ENCODE assay signal across 10 mouse cellular contexts in the genomic region with DNA sequence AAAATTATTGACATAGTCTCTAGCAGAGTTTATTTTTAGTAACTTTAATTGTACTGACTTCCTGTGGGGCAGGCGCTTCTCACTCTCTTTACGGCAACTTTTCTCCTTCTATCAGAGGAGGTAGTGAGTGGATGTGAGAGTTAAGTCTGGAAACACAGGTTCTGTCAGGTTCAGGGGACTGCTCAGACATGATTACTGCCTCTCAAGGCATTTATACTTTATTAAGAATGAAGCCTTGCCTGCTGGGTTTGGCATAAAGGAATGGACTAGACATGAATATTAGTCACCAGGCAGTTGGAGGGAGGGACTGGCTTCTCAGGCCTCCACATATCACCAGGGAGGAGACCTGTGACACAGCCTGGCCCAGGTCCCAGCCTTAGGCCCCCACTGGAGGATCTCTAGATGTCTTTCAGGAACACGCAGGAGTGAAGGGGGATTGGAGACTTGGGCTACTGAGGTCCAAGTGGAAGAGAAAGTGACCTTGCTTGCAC. TPM values are rescaled to one million over a fixed set of nuclear protein-coding genes. Genes with fewer than 3 reads are reported as not detected.
DNase-seq lines count a peak whose midpoint lies in the region; ATAC-seq and TF ChIP-seq lines count a peak whose summit lies in the region.
"Had no signal": no experiment of that assay in that cellular context is flagged by ENCODE, and none has a peak within 500 bp of the region (broad histone marks: within the 10 kb centered on the region; RNA-seq: fewer than 3 reads in every experiment).

No protein-coding gene starts in this region.

- H3K9me3 ChIP-seq in intestine, embryonic 14.5 days (ENCODE audit: control insufficient read depth, low read length) = no peaks in the 10 kb centered on the region
- H3K9me3 ChIP-seq in intestine, postnatal 0 days (ENCODE audit: control insufficient read depth) = no peaks in the 10 kb centered on the region
- no peaks in the 10 kb centered on the region for H3K9me3 ChIP-seq in limb, embryonic 11.5 days (ENCODE audit: control insufficient read depth, low read length)
- no peaks in the 10 kb centered on the region for H3K9me3 ChIP-seq in liver, embryonic 11.5 days (ENCODE audit: control insufficient read depth, low read length)
- no peaks in the 10 kb centered on the region for H3K9me3 ChIP-seq in kidney, embryonic 15.5 days (replicated peaks)
- H3K9me3 ChIP-seq: liver, embryonic 13.5 days had no signal

- TF ChIP-seq CTCF in intestine, postnatal 0 days (IDR thresholded peaks at IDR 0.05; ENCODE audit: low read depth) = no peak

- WGBS in intestine, embryonic 14.5 days = 56% methylated on average over 3 of the region's 3 CpGs
- 49% methylated on average over 3 of the region's 3 CpGs for WGBS in intestine, postnatal 0 days
- 36% methylated on average over 3 of the region's 3 CpGs for WGBS in limb, embryonic 11.5 days
- 60% methylated on average over 3 of the region's 3 CpGs for WGBS in liver, embryonic 11.5 days
- WGBS in kidney, embryonic 15.5 days = 47% methylated on average over 3 of the region's 3 CpGs

- no peak overlapping the region for H3K9ac ChIP-seq in intestine, embryonic 14.5 days (ENCODE audit: low read length)
- no peak overlapping the region for H3K9ac ChIP-seq in intestine, postnatal 0 days (ENCODE audit: low read depth, low read length)
- no peak overlapping the region for H3K9ac ChIP-seq in limb, embryonic 11.5 days (ENCODE audit: low read length)
- no peak overlapping the region for H3K9ac ChIP-seq in liver, embryonic 11.5 days (ENCODE audit: low read depth, low read length)
- no peak overlapping the region for H3K9ac ChIP-seq in kidney, embryonic 15.5 days
- H3K9ac ChIP-seq: liver, embryonic 13.5 days had no signal

- ATAC-seq in intestine, embryonic 14.5 days (replicated peaks; ENCODE audit: low FRiP score, low TSS enrichment, low read depth) = no peak
- ATAC-seq in intestine, postnatal 0 days = no peak
- ATAC-seq in limb, embryonic 11.5 days (ENCODE audit: insufficient number of reproducible peaks, low FRiP score, low TSS enrichment, low read depth) = no peak
- ATAC-seq in liver, embryonic 11.5 days (replicated peaks; ENCODE audit: low FRiP score) = no peak
- no peak for ATAC-seq in kidney, embryonic 15.5 days (replicated peaks; ENCODE audit: low FRiP score)

- H3K27ac ChIP-seq in intestine, embryonic 14.5 days (ENCODE audit: low read depth) = 0 out of 2 replicates have a peak overlapping the region, but pooled peaks have one; percentile 22
- no peak overlapping the region for H3K27ac ChIP-seq in intestine, postnatal 0 days (ENCODE audit: low read depth, low read length)
- peak overlapping the region; percentile 89 for H3K27ac ChIP-seq in limb, embryonic 11.5 days (replicated peaks; ENCODE audit: low read depth, low read length)
- H3K27ac ChIP-seq in liver, embryonic 11.5 days (ENCODE audit: low read depth, low read length) = no peak overlapping the region
- no peak overlapping the region for H3K27ac ChIP-seq in kidney, embryonic 15.5 days
- H3K27ac ChIP-seq: liver, embryonic 13.5 days had no signal

- H3K4me3 ChIP-seq in intestine, embryonic 14.5 days (ENCODE audit: low read depth, low read length) = no peak overlapping the region
- H3K4me3 ChIP-seq in intestine, postnatal 0 days (ENCODE audit: low read depth, low read length) = no peak overlapping the region
- no peak overlapping the region for H3K4me3 ChIP-seq in limb, embryonic 11.5 days (ENCODE audit: low read depth, low read length)
- H3K4me3 ChIP-seq in liver, embryonic 11.5 days (ENCODE audit: low read depth, low read length) = no peak overlapping the region
- no peak overlapping the region for H3K4me3 ChIP-seq in kidney, embryonic 15.5 days (replicated peaks)
- H3K4me3 ChIP-seq: liver, embryonic 13.5 days had no signal

- H3K27me3 ChIP-seq in intestine, embryonic 14.5 days (replicated peaks; ENCODE audit: control insufficient read depth, insufficient read depth, low read length) = no peaks in the 10 kb centered on the region
- no peaks in the 10 kb centered on the region for H3K27me3 ChIP-seq in intestine, postnatal 0 days (replicated peaks; ENCODE audit: control insufficient read depth, insufficient read depth, low read length)
- no peaks in the 10 kb centered on the region for H3K27me3 ChIP-seq in limb, embryonic 11.5 days (ENCODE audit: control insufficient read depth, insufficient read depth, low read length)
- no peaks in the 10 kb centered on the region for H3K27me3 ChIP-seq in liver, embryonic 11.5 days (replicated peaks; ENCODE audit: control insufficient read depth, insufficient read depth, low read length)
- no peaks in the 10 kb centered on the region for H3K27me3 ChIP-seq in kidney, embryonic 15.5 days
- H3K27me3 ChIP-seq: liver, embryonic 13.5 days had no signal

- no peak for DNase-seq in intestine, embryonic 14.5 days (ENCODE audit: low spot score)
- peak; percentile 21 for DNase-seq in brain, adult 2 months (ENCODE audit: low read depth, low spot score)
- DNase-seq in cerebellum, postnatal 14 days = peak; percentile 32 to 34
- no peak for DNase-seq in limb, embryonic 11.5 days (ENCODE audit: low spot score)
- DNase-seq in liver, embryonic 11.5 days (ENCODE audit: low spot score) = no peak
- no peak for DNase-seq in ovary, postnatal 14 days (ENCODE audit: low spot score)
- DNase-seq: kidney, adult 9 months; liver, embryonic 13.5 days had no signal

- no peak overlapping the region for H3K4me2 ChIP-seq in intestine, embryonic 14.5 days (ENCODE audit: low read length)
- no peak overlapping the region for H3K4me2 ChIP-seq in intestine, postnatal 0 days (replicated peaks; ENCODE audit: low read depth)
- H3K4me2 ChIP-seq in limb, embryonic 11.5 days (ENCODE audit: low read depth, severe bottlenecking) = no peak overlapping the region
- H3K4me2 ChIP-seq in liver, embryonic 11.5 days = no peak overlapping the region
- H3K4me2 ChIP-seq in kidney, embryonic 15.5 days = no peak overlapping the region
- H3K4me2 ChIP-seq: liver, embryonic 13.5 days had no signal

- no peaks in the 10 kb centered on the region for H3K36me3 ChIP-seq in intestine, embryonic 14.5 days (ENCODE audit: control insufficient read depth, insufficient read depth, low read length)
- H3K36me3 ChIP-seq in intestine, postnatal 0 days (ENCODE audit: control insufficient read depth, insufficient read depth) = no peaks in the 10 kb centered on the region
- H3K36me3 ChIP-seq in limb, embryonic 11.5 days (ENCODE audit: control insufficient read depth, insufficient read depth, low read length) = no peaks in the 10 kb centered on the region
- H3K36me3 ChIP-seq in liver, embryonic 11.5 days (ENCODE audit: control insufficient read depth, insufficient read depth, low read length) = no peaks in the 10 kb centered on the region
- H3K36me3 ChIP-seq in kidney, embryonic 15.5 days = no peaks in the 10 kb centered on the region
- H3K36me3 ChIP-seq: liver, embryonic 13.5 days had no signal

- peaks cover 18% of the 10 kb centered on the region for H3K4me1 ChIP-seq in intestine, embryonic 14.5 days (replicated peaks; ENCODE audit: control insufficient read depth, insufficient read depth, low read length)
- no peaks in the 10 kb centered on the region for H3K4me1 ChIP-seq in intestine, postnatal 0 days (replicated peaks; ENCODE audit: control insufficient read depth, insufficient read depth, low read length)
- peaks cover 17% of the 10 kb centered on the region for H3K4me1 ChIP-seq in limb, embryonic 11.5 days (ENCODE audit: control insufficient read depth, insufficient read depth, low read length)
- H3K4me1 ChIP-seq in liver, embryonic 11.5 days (replicated peaks; ENCODE audit: control insufficient read depth, insufficient read depth, low read length) = no peaks in the 10 kb centered on the region
- peaks cover 25% of the 10 kb centered on the region for H3K4me1 ChIP-seq in kidney, embryonic 15.5 days

RNA-seq across cellular contexts. Expression of a gene that starts 58.2 kb away (rescaled TPM):
- 3.9 and 4.1 TPM in 2 replicates for polyA plus RNA-seq in intestine, embryonic 14.5 days (2014; fragmentation: Nextera tagmentation; extraction: Ambion mirVana)
- polyA plus RNA-seq in intestine, postnatal 0 days (2015; fragmentation: Nextera tagmentation; extraction: Ambion mirVana) = 3.6 and 4.1 TPM in 2 replicates
- polyA plus RNA-seq in limb, embryonic 11.5 days (2014; fragmentation: Nextera tagmentation; extraction: Ambion mirVana) = 5.3 and 6.9 TPM in 2 replicates
- 1.4 and 1.9 TPM in 2 replicates for polyA plus RNA-seq in liver, embryonic 11.5 days (2014; fragmentation: Nextera tagmentation; extraction: Ambion mirVana)
- polyA plus RNA-seq in kidney, embryonic 15.5 days (2015; fragmentation: Nextera tagmentation; extraction: Ambion mirVana) = 14.4 and 15.8 TPM in 2 replicates

Comparison
In these comparisons a context has a peak if more than half of its experiments do, and no peak if none do; other contexts are left out.
1. H3K27ac ChIP-seq: peak in intestine, embryonic 14.5 days (single experiment) and limb, embryonic 11.5 days (single experiment); none in intestine, postnatal 0 days (single experiment), liver, embryonic 11.5 days (single experiment) and kidney, embryonic 15.5 days (single experiment).
2. DNase-seq: peak in brain, adult 2 months (single experiment) and cerebellum, postnatal 14 days (2 of 2); none in intestine, embryonic 14.5 days (single experiment), limb, embryonic 11.5 days (single experiment), liver, embryonic 11.5 days (single experiment) and ovary, postnatal 14 days (single experiment).